Mouse (Mus musculus): Measurements from ENCODE around the gene Klhl10. TPM values are rescaled to one million over a fixed set of nuclear protein-coding genes. Genes with fewer than 3 reads are reported as not detected.

Gene Klhl10
- polyA plus RNA-seq, 1 experiment, result 0.90 TPM

DNA sequence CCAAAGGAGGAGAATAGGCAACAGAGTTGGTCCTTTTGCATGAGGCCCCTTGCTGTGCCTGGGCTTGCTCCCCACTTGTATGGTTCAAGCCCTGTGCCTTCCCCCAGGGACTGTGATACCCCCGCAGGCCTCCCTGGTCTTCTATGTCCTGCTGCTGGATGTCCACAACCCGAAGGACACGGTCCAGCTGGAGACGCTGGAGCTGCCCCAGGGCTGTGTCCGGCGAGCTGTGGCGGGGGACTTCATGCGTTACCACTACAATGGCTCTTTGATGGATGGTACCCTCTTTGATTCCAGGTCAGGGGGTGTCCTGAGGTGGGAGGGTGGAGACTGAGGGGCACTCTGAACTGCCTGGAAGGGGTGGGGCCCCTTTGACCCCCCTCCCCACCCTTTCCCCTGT, 20.2 kb upstream of the Klhl10 start:
- Histone ChIP-seq H3K27me3 (ENCODE audit: control insufficient read depth, insufficient read depth, low read length, poor library complexity, severe bottlenecking) (no peaks in the 10 kb centered on the region), H3K9ac (ENCODE audit: low read depth, poor library complexity, severe bottlenecking) (peak overlapping the region; percentile 11; the same call in 1 of the 2 replicates), H3K4me3 (ENCODE audit: low read depth, low read length) (no peak overlapping the region), H3K27ac (ENCODE audit: insufficient read depth, low read length) (no peak overlapping the region), H3K36me3 (ENCODE audit: control insufficient read depth, insufficient read depth, low read length, poor library complexity, severe bottlenecking) (no peaks in the 10 kb centered on the region), H3K4me1 (ENCODE audit: control insufficient read depth, insufficient read depth, low read length) (peaks cover 12% of the 10 kb centered on the region), H3K9me3 (replicated peaks; ENCODE audit: control insufficient read depth, insufficient read depth, low read length, poor library complexity, severe bottlenecking) (no peaks in the 10 kb centered on the region)
- TF ChIP-seq EP300 (IDR thresholded peaks at IDR 0.05; ENCODE audit: insufficient read depth, low read depth, low read length) (no peak), POLR2A (IDR thresholded peaks at IDR 0.05; ENCODE audit: insufficient read depth, low read length) (no peak), CTCF (IDR thresholded peaks at IDR 0.05; ENCODE audit: low read depth, low read length) (no peak)

DNA sequence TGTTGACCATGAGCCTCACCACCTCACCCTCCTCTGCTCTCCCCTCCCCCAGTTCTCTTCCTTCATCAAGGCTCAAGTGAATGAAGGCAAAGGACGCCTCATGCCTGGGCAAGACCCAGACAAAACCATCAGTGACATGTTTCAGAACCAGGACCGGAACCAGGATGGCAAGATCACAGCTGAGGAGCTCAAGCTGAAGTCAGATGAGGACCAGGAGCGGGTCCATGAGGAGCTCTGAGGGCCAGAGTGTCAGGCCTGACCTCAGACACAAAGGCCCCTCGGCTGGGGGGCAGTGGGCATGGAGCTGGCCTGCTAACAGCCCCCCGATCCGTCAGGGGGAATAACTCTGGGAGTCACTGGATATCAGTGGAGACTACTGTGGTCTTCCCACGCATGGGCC, 17.9 kb upstream of the Klhl10 start:
- Histone ChIP-seq H3K4me3 (ENCODE audit: low read depth, low read length) (no peak overlapping the region), H3K27ac (ENCODE audit: insufficient read depth, low read length) (no peak overlapping the region), H3K9ac (ENCODE audit: low read depth, poor library complexity, severe bottlenecking) (no peak overlapping the region), H3K36me3 (ENCODE audit: control insufficient read depth, insufficient read depth, low read length, poor library complexity, severe bottlenecking) (no peaks in the 10 kb centered on the region), H3K4me1 (ENCODE audit: control insufficient read depth, insufficient read depth, low read length) (peaks cover 12% of the 10 kb centered on the region), H3K9me3 (replicated peaks; ENCODE audit: control insufficient read depth, insufficient read depth, low read length, poor library complexity, severe bottlenecking) (no peaks in the 10 kb centered on the region), H3K27me3 (ENCODE audit: control insufficient read depth, insufficient read depth, low read length, poor library complexity, severe bottlenecking) (no peaks in the 10 kb centered on the region)
- TF ChIP-seq POLR2A (IDR thresholded peaks at IDR 0.05; ENCODE audit: insufficient read depth, low read length), result no peak
- TF ChIP-seq EP300 (IDR thresholded peaks at IDR 0.05; ENCODE audit: insufficient read depth, low read depth, low read length), result no peak
- TF ChIP-seq CTCF (IDR thresholded peaks at IDR 0.05; ENCODE audit: low read depth, low read length), result no peak

DNA sequence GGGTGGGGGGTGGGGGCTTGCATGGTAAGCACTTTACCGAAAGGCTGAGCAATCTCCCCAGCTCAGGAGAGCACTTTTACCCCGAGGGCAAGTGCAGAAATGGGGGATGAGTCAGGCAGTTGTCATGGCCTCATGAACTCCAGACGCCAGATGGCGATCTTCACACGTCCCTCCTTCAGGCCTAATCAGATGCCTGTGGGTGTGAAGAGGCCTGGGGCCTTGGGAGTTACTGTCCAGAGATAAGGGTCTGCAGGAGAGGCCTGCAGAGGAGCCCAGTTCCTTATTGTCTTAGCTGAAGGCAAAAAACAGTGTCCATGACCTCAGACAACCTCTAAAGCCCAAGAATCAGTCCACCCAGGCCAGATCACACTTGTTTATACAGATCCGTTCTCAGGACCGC, 15.9 kb upstream of the Klhl10 start:
- Histone ChIP-seq H3K36me3 (ENCODE audit: control insufficient read depth, insufficient read depth, low read length, poor library complexity, severe bottlenecking) (no peaks in the 10 kb centered on the region), H3K4me1 (ENCODE audit: control insufficient read depth, insufficient read depth, low read length) (peaks cover 12% of the 10 kb centered on the region), H3K27me3 (ENCODE audit: control insufficient read depth, insufficient read depth, low read length, poor library complexity, severe bottlenecking) (no peaks in the 10 kb centered on the region), H3K9ac (ENCODE audit: low read depth, poor library complexity, severe bottlenecking) (0 out of 2 replicates have a peak overlapping the region, but pooled peaks have one; percentile 4), H3K27ac (ENCODE audit: insufficient read depth, low read length) (no peak overlapping the region), H3K9me3 (replicated peaks; ENCODE audit: control insufficient read depth, insufficient read depth, low read length, poor library complexity, severe bottlenecking) (no peaks in the 10 kb centered on the region), H3K4me3 (ENCODE audit: low read depth, low read length) (no peak overlapping the region)
- TF ChIP-seq POLR2A (IDR thresholded peaks at IDR 0.05; ENCODE audit: insufficient read depth, low read length) (no peak), EP300 (IDR thresholded peaks at IDR 0.05; ENCODE audit: insufficient read depth, low read depth, low read length) (peak; percentile 72; the same call in 1 of the 2 replicates), CTCF (IDR thresholded peaks at IDR 0.05; ENCODE audit: low read depth, low read length) (peak; percentile 90)

DNA sequence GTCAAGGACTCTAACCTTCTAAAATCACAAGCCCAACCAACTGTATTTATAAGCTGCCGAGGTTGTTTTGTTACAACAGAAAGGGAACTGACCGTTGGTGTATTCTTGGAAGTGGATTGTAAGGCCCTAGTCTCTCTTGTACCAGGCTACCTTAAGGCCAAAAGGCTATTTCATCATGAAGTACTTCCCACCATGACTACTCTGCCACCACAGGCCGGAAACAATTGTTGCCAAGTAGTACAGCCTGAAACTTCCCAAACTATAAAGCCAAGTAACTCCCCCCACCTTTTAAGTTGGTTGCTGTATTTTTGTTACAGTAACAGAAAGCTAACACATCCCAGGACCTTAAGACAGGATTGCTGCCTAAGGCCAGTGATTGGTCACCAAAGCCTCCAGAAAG, 14.9 kb upstream of the Klhl10 start:
- Histone ChIP-seq H3K27me3 (ENCODE audit: control insufficient read depth, insufficient read depth, low read length, poor library complexity, severe bottlenecking) (no peaks in the 10 kb centered on the region), H3K9ac (ENCODE audit: low read depth, poor library complexity, severe bottlenecking) (no peak overlapping the region), H3K36me3 (ENCODE audit: control insufficient read depth, insufficient read depth, low read length, poor library complexity, severe bottlenecking) (no peaks in the 10 kb centered on the region), H3K4me3 (ENCODE audit: low read depth, low read length) (no peak overlapping the region), H3K4me1 (ENCODE audit: control insufficient read depth, insufficient read depth, low read length) (peaks cover 6% of the 10 kb centered on the region), H3K9me3 (replicated peaks; ENCODE audit: control insufficient read depth, insufficient read depth, low read length, poor library complexity, severe bottlenecking) (no peaks in the 10 kb centered on the region), H3K27ac (ENCODE audit: insufficient read depth, low read length) (no peak overlapping the region)
- TF ChIP-seq EP300 (IDR thresholded peaks at IDR 0.05; ENCODE audit: insufficient read depth, low read depth, low read length) (no peak), POLR2A (IDR thresholded peaks at IDR 0.05; ENCODE audit: insufficient read depth, low read length) (no peak), CTCF (IDR thresholded peaks at IDR 0.05; ENCODE audit: low read depth, low read length) (no peak)

DNA sequence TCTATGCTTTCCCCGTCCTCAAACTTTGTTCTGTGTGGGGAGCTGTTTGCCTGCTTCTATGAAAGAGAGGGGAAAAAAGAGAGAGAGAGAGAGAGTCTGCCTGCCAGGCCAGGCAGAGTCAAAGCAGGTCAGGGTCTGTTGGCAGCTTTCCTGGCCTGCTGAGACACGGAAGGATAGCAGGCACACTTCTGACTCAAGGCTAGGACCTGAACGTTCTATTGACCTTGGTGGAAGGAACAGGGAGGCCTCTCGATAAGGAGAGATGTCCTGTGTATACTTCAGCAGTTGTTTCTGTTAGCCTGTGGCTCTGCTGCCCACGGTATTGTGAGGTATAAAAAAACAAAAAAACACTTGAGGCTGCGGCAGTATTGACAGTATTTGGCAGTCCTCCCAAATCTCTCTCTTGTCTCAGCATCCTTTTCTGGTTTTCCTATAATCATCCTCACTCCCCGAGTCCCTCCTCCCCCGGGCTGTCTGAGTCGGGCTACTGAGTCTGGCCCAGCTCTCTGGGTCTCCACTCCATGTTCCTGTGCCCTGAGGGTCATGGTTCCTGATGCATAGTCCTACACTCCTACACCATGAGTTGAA, 13.0 kb upstream of the Klhl10 start:
- Histone ChIP-seq H3K4me1 (ENCODE audit: control insufficient read depth, insufficient read depth, low read length) (peaks cover 3% of the 10 kb centered on the region), H3K27me3 (ENCODE audit: control insufficient read depth, insufficient read depth, low read length, poor library complexity, severe bottlenecking) (no peaks in the 10 kb centered on the region), H3K36me3 (ENCODE audit: control insufficient read depth, insufficient read depth, low read length, poor library complexity, severe bottlenecking) (no peaks in the 10 kb centered on the region), H3K4me3 (ENCODE audit: low read depth, low read length) (no peak overlapping the region), H3K9me3 (replicated peaks; ENCODE audit: control insufficient read depth, insufficient read depth, low read length, poor library complexity, severe bottlenecking) (no peaks in the 10 kb centered on the region), H3K27ac (ENCODE audit: insufficient read depth, low read length) (no peak overlapping the region), H3K9ac (ENCODE audit: low read depth, poor library complexity, severe bottlenecking) (no peak overlapping the region)
- TF ChIP-seq EP300 (IDR thresholded peaks at IDR 0.05; ENCODE audit: insufficient read depth, low read depth, low read length) (no peak), CTCF (IDR thresholded peaks at IDR 0.05; ENCODE audit: low read depth, low read length) (no peak), POLR2A (IDR thresholded peaks at IDR 0.05; ENCODE audit: insufficient read depth, low read length) (no peak)

DNA sequence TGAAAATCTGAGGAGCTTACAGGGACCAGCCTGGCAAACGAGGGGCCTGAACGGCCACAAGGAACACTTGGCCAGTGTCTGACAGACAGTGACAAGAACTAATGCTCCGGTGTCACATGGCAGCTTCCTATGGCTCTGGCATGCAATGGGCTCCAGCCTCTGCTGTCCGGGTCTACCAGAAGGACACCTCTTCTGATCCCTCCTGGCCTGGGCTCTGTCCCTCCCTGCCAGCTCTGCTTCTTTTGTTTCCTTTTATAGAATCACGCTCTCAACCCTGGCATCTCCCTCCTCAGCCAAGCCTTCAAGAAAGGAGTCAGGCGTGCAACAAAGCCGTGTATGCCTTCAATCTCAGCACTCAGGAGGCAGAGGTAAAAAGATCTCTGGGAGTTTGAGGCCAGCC, 11.7 kb upstream of the Klhl10 start:
- H3K4me3 ChIP-seq (ENCODE audit: low read depth, low read length), result no peak overlapping the region
- no peaks in the 10 kb centered on the region for H3K36me3 ChIP-seq (ENCODE audit: control insufficient read depth, insufficient read depth, low read length, poor library complexity, severe bottlenecking)
- TF ChIP-seq POLR2A (IDR thresholded peaks at IDR 0.05; ENCODE audit: insufficient read depth, low read length) (no peak), EP300 (IDR thresholded peaks at IDR 0.05; ENCODE audit: insufficient read depth, low read depth, low read length) (no peak), CTCF (IDR thresholded peaks at IDR 0.05; ENCODE audit: low read depth, low read length) (no peak)

More for the DNA sequence above, 11.7 kb upstream of the Klhl10 start:
- no peaks in the 10 kb centered on the region for H3K27me3 ChIP-seq (ENCODE audit: control insufficient read depth, insufficient read depth, low read length, poor library complexity, severe bottlenecking)
- no peaks in the 10 kb centered on the region for H3K9me3 ChIP-seq (replicated peaks; ENCODE audit: control insufficient read depth, insufficient read depth, low read length, poor library complexity, severe bottlenecking)
- H3K27ac ChIP-seq (ENCODE audit: insufficient read depth, low read length), result no peak overlapping the region
- H3K4me1 ChIP-seq (ENCODE audit: control insufficient read depth, insufficient read depth, low read length), result peaks cover 10% of the 10 kb centered on the region
- no peak overlapping the region for H3K9ac ChIP-seq (ENCODE audit: low read depth, poor library complexity, severe bottlenecking)

Data from ES-Bruce4 (cell line).